Mouse (Mus musculus): ENCODE measurements around the gene Clba1. TPM values are rescaled to one million over a fixed set of nuclear protein-coding genes. Genes with fewer than 3 reads are reported as not detected.

The Clba1 gene
- polyA plus RNA-seq (2012; ENCODE audit: low replicate concordance) = 0.57 and 1.5 TPM in 2 replicates

GRCm38 (mm10) chr12:112808587-112809364 is at the start of gene Clba1:
Gene Clba1 (plus strand): TSS chr12:112808937.

GRCm38 (mm10) chr12:112760154-112760926 is 48.4 kb upstream of the Clba1 start, which contains the start of gene Pld4:
Gene Pld4 (plus strand): TSS chr12:112760655.

DNA sequence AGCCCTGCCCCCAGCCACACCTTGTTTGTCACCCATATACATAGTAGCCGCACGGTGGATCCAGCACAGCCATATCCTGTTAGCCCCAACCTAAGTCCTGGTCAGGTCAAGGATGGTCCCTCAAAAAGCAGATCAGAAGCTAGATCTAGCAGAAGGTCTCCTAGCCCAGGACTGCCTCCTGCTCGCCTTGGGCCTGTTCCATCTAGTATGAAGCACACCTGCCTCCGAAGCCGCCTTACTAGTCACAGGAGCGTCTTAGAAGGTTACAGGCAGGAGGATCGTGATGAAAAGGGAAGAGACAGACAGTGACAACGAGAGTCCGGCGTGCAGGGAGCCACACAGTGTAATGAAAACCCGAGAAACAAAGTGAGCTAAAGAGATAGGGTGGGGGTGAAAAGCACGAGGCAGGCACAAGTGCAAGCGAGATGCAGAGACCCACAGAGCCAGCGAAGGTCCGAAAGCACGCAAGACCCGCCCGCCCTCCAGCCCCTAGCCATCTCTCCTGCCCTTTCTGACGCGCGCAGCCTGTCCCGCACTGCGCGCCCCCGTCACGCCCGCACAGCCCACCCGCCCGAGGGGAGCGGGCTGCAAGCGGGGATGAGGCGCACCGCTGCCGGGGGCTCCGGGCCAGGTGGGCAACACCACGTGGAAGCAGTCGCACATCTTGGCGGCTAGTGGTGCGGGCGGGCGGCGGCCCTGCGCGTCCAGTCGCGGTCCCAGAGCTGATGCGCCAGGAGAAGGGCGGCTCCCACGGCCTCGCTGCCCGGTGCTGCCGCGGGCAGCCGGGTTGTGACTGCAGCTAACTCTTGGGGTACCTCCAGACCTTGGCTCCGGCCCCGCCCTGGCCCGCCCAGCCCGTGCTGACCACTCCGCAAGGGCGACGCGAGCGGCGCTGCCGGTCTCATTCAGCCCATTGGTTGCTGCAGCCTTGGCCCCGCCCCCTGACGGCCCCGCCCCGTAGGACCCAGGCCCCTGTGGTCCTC is 6.6 kb upstream of the Clba1 start, which contains the start of gene Ahnak2:
Gene Ahnak2, minus strand, starts transcription at position 794 of the 983 bp plus-strand sequence.

DNA sequence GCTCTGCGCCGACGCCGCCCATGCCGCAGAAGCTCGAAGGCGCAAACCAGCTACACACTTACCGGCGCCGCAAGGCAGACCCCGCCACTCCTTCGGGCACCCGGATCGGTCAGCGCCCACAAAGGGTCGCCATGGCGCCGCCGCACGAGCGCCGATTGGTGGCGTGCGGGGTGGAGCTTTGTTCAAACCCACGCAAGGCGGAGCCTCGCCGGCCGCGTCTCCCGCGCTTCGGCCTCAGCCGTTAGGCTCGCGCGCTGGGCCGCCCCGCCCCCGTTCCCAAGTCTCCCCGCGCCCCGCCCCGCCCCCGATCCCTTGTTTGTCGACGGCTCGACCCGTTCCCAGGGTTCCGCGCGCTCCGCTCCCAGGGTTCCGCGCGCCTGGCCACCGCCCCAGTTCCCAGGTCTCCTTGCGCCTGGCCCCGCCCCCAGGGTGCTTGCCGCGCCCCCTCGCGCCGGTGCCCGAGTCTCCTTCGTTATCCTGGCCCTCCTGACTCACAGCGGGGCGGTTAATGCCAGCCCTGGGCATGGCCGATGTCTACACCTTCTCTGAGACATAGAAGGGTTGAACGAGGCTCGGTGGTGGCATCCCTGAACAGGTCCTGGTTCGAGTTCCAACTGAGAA is 20.6 kb downstream of the Clba1 start, which contains the start of gene Cdca4:
Gene Cdca4, minus strand, starts transcription at position 180 of the 621 bp plus-strand sequence.

Other genes with a start within 250 kb of the Clba1 start
- 29.8 and 43.1 TPM in 2 replicates for gene Inf2, start 220.2 kb upstream of the Clba1 start, polyA plus RNA-seq (2012; ENCODE audit: low replicate concordance)
- 4.2 and 11.8 TPM in 2 replicates for gene Adssl1, start 188.9 kb upstream of the Clba1 start, polyA plus RNA-seq (2012; ENCODE audit: low replicate concordance)
- gene Siva1, start 164.3 kb upstream of the Clba1 start, polyA plus RNA-seq (2012; ENCODE audit: low replicate concordance) = 34.5 and 74.5 TPM in 2 replicates
- gene Akt1, start 134.1 kb upstream of the Clba1 start, polyA plus RNA-seq (2012; ENCODE audit: low replicate concordance) = 346 and 443 TPM in 2 replicates
- gene Zbtb42, start 130.1 kb upstream of the Clba1 start, polyA plus RNA-seq (2012; ENCODE audit: low replicate concordance) = 7.8 and 9.7 TPM in 2 replicates
- gene Cep170b, start 88.5 kb upstream of the Clba1 start, polyA plus RNA-seq (2012; ENCODE audit: low replicate concordance) = 2.1 and 4.2 TPM in 2 replicates
- 37.1 and 44.0 TPM in 2 replicates for gene Pld4, start 48.3 kb upstream of the Clba1 start, polyA plus RNA-seq (2012; ENCODE audit: low replicate concordance)
- 0.32 and 0.47 TPM in 2 replicates for gene Ahnak2, start 6.3 kb upstream of the Clba1 start, polyA plus RNA-seq (2012; ENCODE audit: low replicate concordance)
- gene Cdca4, start 20.5 kb downstream of the Clba1 start, polyA plus RNA-seq (2012; ENCODE audit: low replicate concordance) = 11.9 and 32.7 TPM in 2 replicates
- gene Gpr132, start 59.3 kb downstream of the Clba1 start, polyA plus RNA-seq (2012; ENCODE audit: low replicate concordance) = 1.8 and 1.9 TPM in 2 replicates
- 0.69 and 1.1 TPM in 2 replicates for gene Jag2, start 120.8 kb downstream of the Clba1 start, polyA plus RNA-seq (2012; ENCODE audit: low replicate concordance)
- gene Nudt14, start 133.2 kb downstream of the Clba1 start, polyA plus RNA-seq (2012; ENCODE audit: low replicate concordance) = 2.9 and 5.3 TPM in 2 replicates
- 48.7 and 111 TPM in 2 replicates for gene Btbd6, start 167.5 kb downstream of the Clba1 start, polyA plus RNA-seq (2012; ENCODE audit: low replicate concordance)
- gene Brf1, start 191.8 kb downstream of the Clba1 start, polyA plus RNA-seq (2012; ENCODE audit: low replicate concordance) = 27.5 and 38.0 TPM in 2 replicates
- gene Pacs2, start 205.6 kb downstream of the Clba1 start, polyA plus RNA-seq (2012; ENCODE audit: low replicate concordance) = 19.1 and 21.8 TPM in 2 replicates

Data from leukemia stem cell, adult 10-12 weeks (primary cell).